Comparison of ENCODE assay signal across 13 mouse cellular contexts in the genomic region with DNA sequence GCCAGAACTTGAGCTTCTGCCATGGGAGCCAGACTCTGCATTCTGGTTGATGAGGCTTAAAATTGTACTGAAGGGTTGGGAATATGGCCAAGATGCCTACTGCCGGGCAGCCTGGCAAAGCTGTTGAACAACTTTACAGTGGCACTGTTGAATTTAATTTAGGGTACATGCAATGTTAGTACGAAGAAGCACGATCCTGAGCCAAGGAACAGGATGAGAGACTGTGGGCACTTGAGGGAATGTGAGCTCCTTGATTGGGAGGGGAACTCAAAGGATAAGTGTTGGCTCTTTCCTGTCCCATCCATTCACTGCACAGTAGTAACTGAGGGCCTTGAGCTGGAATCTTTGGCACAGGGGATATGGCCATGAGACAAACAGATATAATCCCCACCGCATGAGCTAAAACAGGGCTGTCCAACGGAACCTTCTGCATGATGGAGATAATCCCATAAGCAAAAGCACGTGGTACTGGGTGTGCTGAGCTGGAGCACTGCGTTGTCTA. TPM values are rescaled to one million over a fixed set of nuclear protein-coding genes. Genes with fewer than 3 reads are reported as not detected.
DNase-seq lines count a peak whose midpoint lies in the region; ATAC-seq and TF ChIP-seq lines count a peak whose summit lies in the region.
"Had no signal": no experiment of that assay in that cellular context is flagged by ENCODE, and none has a peak within 500 bp of the region (broad histone marks: within the 10 kb centered on the region; RNA-seq: fewer than 3 reads in every experiment).

No protein-coding gene starts in this region.

- ATAC-seq in frontal cortex, adult (ENCODE audit: low TSS enrichment) = peak; percentile 93
- ATAC-seq in liver, embryonic 13.5 days (ENCODE audit: low read depth) = 0 out of 2 replicates have a peak, but pooled peaks have one; percentile 39
- no peak for ATAC-seq in liver, embryonic 11.5 days (replicated peaks; ENCODE audit: low FRiP score)
- peak; percentile 35; the same call in 1 of the 2 replicates for ATAC-seq in liver, embryonic 14.5 days (ENCODE audit: insufficient read depth)

- H3K4me3 ChIP-seq in liver, embryonic 13.5 days (replicated peaks) = no peak overlapping the region
- no peak overlapping the region for H3K4me3 ChIP-seq in liver, embryonic 11.5 days (ENCODE audit: low read depth, low read length)
- H3K4me3 ChIP-seq in liver, embryonic 14.5 days (ENCODE audit: insufficient read depth in 1 of 2, low read depth in 2 of 2, low read length in 2 of 2) = no peak overlapping the region

- no peaks in the 10 kb centered on the region for H3K36me3 ChIP-seq in liver, embryonic 13.5 days
- H3K36me3 ChIP-seq in liver, embryonic 11.5 days (ENCODE audit: control insufficient read depth, insufficient read depth, low read length) = no peaks in the 10 kb centered on the region
- H3K36me3 ChIP-seq in liver, embryonic 14.5 days (replicated peaks; ENCODE audit: control insufficient read depth, insufficient read depth, low read depth) = no peaks in the 10 kb centered on the region

- H3K27me3 ChIP-seq in liver, embryonic 13.5 days = 0 out of 2 replicates have a peak, but pooled peaks cover 9% of the 10 kb centered on the region
- H3K27me3 ChIP-seq in liver, embryonic 11.5 days (replicated peaks; ENCODE audit: control insufficient read depth, insufficient read depth, low read length) = no peaks in the 10 kb centered on the region
- H3K27me3 ChIP-seq in liver, embryonic 14.5 days (ENCODE audit: control insufficient read depth, insufficient read depth, low read length) = no peaks in the 10 kb centered on the region

- H3K9me3 ChIP-seq in liver, embryonic 13.5 days (replicated peaks) = no peaks in the 10 kb centered on the region
- no peaks in the 10 kb centered on the region for H3K9me3 ChIP-seq in liver, embryonic 11.5 days (ENCODE audit: control insufficient read depth, low read length)
- no peaks in the 10 kb centered on the region for H3K9me3 ChIP-seq in liver, embryonic 14.5 days (ENCODE audit: control insufficient read depth, low read length)

- H3K9ac ChIP-seq in liver, embryonic 13.5 days = no peak overlapping the region
- H3K9ac ChIP-seq in liver, embryonic 11.5 days (ENCODE audit: low read depth, low read length) = no peak overlapping the region
- no peak overlapping the region for H3K9ac ChIP-seq in liver, embryonic 14.5 days (replicated peaks)

- H3K4me1 ChIP-seq in liver, embryonic 13.5 days (replicated peaks) = 0 out of 2 replicates have a peak, but pooled peaks cover 12% of the 10 kb centered on the region
- H3K4me1 ChIP-seq in liver, embryonic 11.5 days (replicated peaks; ENCODE audit: control insufficient read depth, insufficient read depth, low read length) = no peaks in the 10 kb centered on the region
- H3K4me1 ChIP-seq in liver, embryonic 14.5 days (replicated peaks; ENCODE audit: control insufficient read depth in 2 of 2, insufficient read depth in 2 of 2, low read length in 1 of 2) = no peaks in the 10 kb centered on the region

- no peak for TF ChIP-seq EP300 in liver, embryonic 14.5 days (IDR thresholded peaks at IDR 0.05; ENCODE audit: low read depth)

- intact Hi-C loops in heart, postnatal 25 days (cut with DNase I) = no loop called here

- H3K4me2 ChIP-seq in liver, embryonic 13.5 days = no peak overlapping the region
- no peak overlapping the region for H3K4me2 ChIP-seq in liver, embryonic 11.5 days
- no peak overlapping the region for H3K4me2 ChIP-seq in liver, embryonic 14.5 days (ENCODE audit: low read depth)

- DNase-seq in frontal cortex, postnatal 25 days (ENCODE audit: low spot score in 2 of 2) = no peak
- no peak for DNase-seq in liver, embryonic 13.5 days
- no peak for DNase-seq in liver, embryonic 11.5 days (ENCODE audit: low spot score)
- peak; percentile 71 for DNase-seq in brain, adult 2 months (ENCODE audit: low read depth, low spot score)
- no peak for DNase-seq in liver, embryonic 14.5 days (ENCODE audit: low read depth in 3 of 3, low spot score in 3 of 3)
- DNase-seq in heart, adult 8-10 months (ENCODE audit: low spot score) = no peak
- DNase-seq in heart, postnatal 25 days (ENCODE audit: low spot score) = no peak
- DNase-seq: adrenal gland, postnatal 36 days; cerebellum, postnatal 36 days; heart, postnatal 10 days; lung, postnatal 14 days; thymus, postnatal 36 days had no signal

- no peak overlapping the region for H3K27ac ChIP-seq in liver, embryonic 13.5 days
- no peak overlapping the region for H3K27ac ChIP-seq in liver, embryonic 11.5 days (ENCODE audit: low read depth, low read length)
- no peak overlapping the region for H3K27ac ChIP-seq in liver, embryonic 14.5 days

- TF ChIP-seq CTCF in liver, embryonic 14.5 days (IDR thresholded peaks at IDR 0.05; ENCODE audit: low read depth) = no peak

- WGBS in liver, embryonic 13.5 days (ENCODE audit: insufficient replicate concordance) = 59% methylated on average over 7 of the region's 7 CpGs
- 72% methylated on average over 7 of the region's 7 CpGs for WGBS in liver, embryonic 11.5 days
- WGBS in liver, embryonic 14.5 days (ENCODE audit: insufficient replicate concordance) = 56% methylated on average over 7 of the region's 7 CpGs

RNA-seq across cellular contexts. Expression of gene Rabggta, which starts 8.5 kb away (rescaled TPM):
- 12.9 and 14.7 TPM in 2 replicates for polyA plus RNA-seq in liver, embryonic 13.5 days (2015; fragmentation: Nextera tagmentation; extraction: Ambion mirVana)
- 22.8 and 24.0 TPM in 2 replicates for polyA plus RNA-seq in liver, embryonic 11.5 days (2014; fragmentation: Nextera tagmentation; extraction: Ambion mirVana)
- polyA plus RNA-seq in liver, embryonic 14.5 days (2012; rRNA removed) = 10.9 and 12.8 TPM in 2 replicates
- 7.4 and 8.1 TPM in 2 replicates for polyA plus RNA-seq in liver, embryonic 14.5 days (2014; fragmentation: Nextera tagmentation; extraction: Ambion mirVana)
- total RNA-seq in heart, adult 8-10 months (2022) = 10 to 100 TPM; 13.3 to 14.6 (median 14.5) TPM
- total RNA-seq in heart, postnatal 25 days (2021) = 10 to 100 TPM; 13.0 to 13.4 TPM

RNA-seq across cellular contexts. Expression of gene Dhrs1, which starts 14.9 kb away (rescaled TPM):
- 36.1 and 36.4 TPM in 2 replicates for polyA plus RNA-seq in liver, embryonic 13.5 days (2015; fragmentation: Nextera tagmentation; extraction: Ambion mirVana)
- polyA plus RNA-seq in liver, embryonic 11.5 days (2014; fragmentation: Nextera tagmentation; extraction: Ambion mirVana) = 48.8 and 53.9 TPM in 2 replicates
- polyA plus RNA-seq in liver, embryonic 14.5 days (2012; rRNA removed) = 21.2 and 31.0 TPM in 2 replicates
- 34.4 and 40.4 TPM in 2 replicates for polyA plus RNA-seq in liver, embryonic 14.5 days (2014; fragmentation: Nextera tagmentation; extraction: Ambion mirVana)
- total RNA-seq in heart, adult 8-10 months (2022) = 10 to 100 TPM; 38.3 to 46.8 (median 43.2) TPM
- total RNA-seq in heart, postnatal 25 days (2021) = 10 to 100 TPM; 43.7 to 47.0 TPM

RNA-seq across cellular contexts. Expression of gene Nop9, which starts 14.9 kb away (rescaled TPM):
- polyA plus RNA-seq in liver, embryonic 13.5 days (2015; fragmentation: Nextera tagmentation; extraction: Ambion mirVana) = 41.9 and 42.8 TPM in 2 replicates
- 70.6 and 76.1 TPM in 2 replicates for polyA plus RNA-seq in liver, embryonic 11.5 days (2014; fragmentation: Nextera tagmentation; extraction: Ambion mirVana)
- 13.1 and 13.2 TPM in 2 replicates for polyA plus RNA-seq in liver, embryonic 14.5 days (2012; rRNA removed)
- 20.8 and 27.5 TPM in 2 replicates for polyA plus RNA-seq in liver, embryonic 14.5 days (2014; fragmentation: Nextera tagmentation; extraction: Ambion mirVana)
- 10 to 100 TPM in 3 of 4 experiments, 1 to 10 TPM in 1; 9.6 to 13.2 (median 11.0) TPM for total RNA-seq in heart, adult 8-10 months (2022)
- 10 to 100 TPM in 1 of 2 experiments, 1 to 10 TPM in 1; 7.8 to 11.1 TPM for total RNA-seq in heart, postnatal 25 days (2021)

RNA-seq across cellular contexts. Expression of gene Tgm1, which starts 16.9 kb away (rescaled TPM):
- polyA plus RNA-seq in liver, embryonic 13.5 days (2015; fragmentation: Nextera tagmentation; extraction: Ambion mirVana) = 1.5 and 2.0 TPM in 2 replicates
- 3.0 and 3.3 TPM in 2 replicates for polyA plus RNA-seq in liver, embryonic 11.5 days (2014; fragmentation: Nextera tagmentation; extraction: Ambion mirVana)
- 2.0 and 2.4 TPM in 2 replicates for polyA plus RNA-seq in liver, embryonic 14.5 days (2012; rRNA removed)
- polyA plus RNA-seq in liver, embryonic 14.5 days (2014; fragmentation: Nextera tagmentation; extraction: Ambion mirVana) = 2.0 and 2.3 TPM in 2 replicates
- under 1 TPM; 0.16 to 0.43 (median 0.27) TPM for total RNA-seq in heart, adult 8-10 months (2022)
- total RNA-seq in heart, postnatal 25 days (2021) = under 1 TPM; 0.18 to 0.36 TPM

RNA-seq across cellular contexts. Expression of gene Cideb, which starts 27.7 kb away (rescaled TPM):
- polyA plus RNA-seq in liver, embryonic 13.5 days (2015; fragmentation: Nextera tagmentation; extraction: Ambion mirVana) = 21.1 and 21.3 TPM in 2 replicates
- 8.9 and 9.1 TPM in 2 replicates for polyA plus RNA-seq in liver, embryonic 11.5 days (2014; fragmentation: Nextera tagmentation; extraction: Ambion mirVana)
- polyA plus RNA-seq in liver, embryonic 14.5 days (2012; rRNA removed) = 37.3 and 42.1 TPM in 2 replicates
- polyA plus RNA-seq in liver, embryonic 14.5 days (2014; fragmentation: Nextera tagmentation; extraction: Ambion mirVana) = 40.0 and 42.8 TPM in 2 replicates
- 1 to 10 TPM in 3 of 4 experiments, under 1 TPM in 1; 0.95 to 1.9 (median 1.4) TPM for total RNA-seq in heart, adult 8-10 months (2022)
- under 1 TPM; 0.56 to 0.83 TPM for total RNA-seq in heart, postnatal 25 days (2021)
